Mouse (Mus musculus) cerebellum, adult 2 months (tissue): Measurements from ENCODE around the gene Nkain4.

ENCODE experiments used
- CTCF ChIP-seq: fragments of 200-500 bp; IDR thresholded peaks from 2 replicates; pipeline ENCODE4 v1.5.1; 2011; ENCODE audit warnings: low read depth, mild to moderate bottlenecking, control low read depth, low read length, moderate library complexity, borderline replicate concordance; ENCODE audit not compliant: insufficient read depth
- POLR2A ChIP-seq: fragments of 200-500 bp; IDR thresholded peaks from 2 replicates; pipeline ENCODE4 v1.6.1; 2011; ENCODE audit warnings: low read length, control low read depth, borderline replicate concordance; ENCODE audit not compliant: insufficient read depth

- TF ChIP-seq CTCF: no peak
- no peak for TF ChIP-seq POLR2A
These were observed 33.0 kb upstream of the Nkain4 start for GRCm38 (mm10) chr2:180987432-180988030.
